Mouse (Mus musculus) C2C12 (cell line): Measurements from ENCODE around the gene Clip2.

Source experiments
- CTCF ChIP-seq: IDR thresholded peaks from one replicate; pipeline ENCODE4 v1.5.1; 2011; ENCODE audit not compliant: control insufficient read depth, insufficient read depth, insufficient read length
- MAX ChIP-seq: IDR thresholded peaks from one replicate; pipeline ENCODE4 v1.6.1; 2011; ENCODE audit warnings: mild to moderate bottlenecking, control low read depth
- MYOG ChIP-seq: IDR thresholded peaks from one replicate; pipeline ENCODE4 v1.6.1; 2011; ENCODE audit not compliant: control insufficient read depth, insufficient read length; ENCODE audit errors: extremely low read depth

DNA sequence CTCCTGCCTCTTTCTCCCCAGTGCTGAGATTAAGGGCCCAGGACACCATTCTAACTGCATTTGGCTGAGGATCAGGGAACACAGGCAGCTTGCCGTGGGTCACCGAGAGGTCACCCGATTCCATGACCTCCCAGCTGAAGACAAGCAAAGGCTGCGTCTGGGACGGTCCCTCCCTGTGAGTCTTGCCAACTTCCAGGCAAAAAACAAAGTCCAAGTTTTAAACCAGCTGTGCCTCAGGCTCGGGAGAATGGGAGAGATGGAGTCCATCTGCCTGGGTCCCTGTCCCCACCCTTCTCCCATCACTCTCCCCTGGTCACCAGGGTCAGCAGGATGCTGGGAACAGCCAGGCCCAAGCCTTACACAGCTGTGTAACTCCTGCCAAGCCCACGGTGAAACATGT is 10.6 kb downstream of the Clip2 start:
- TF ChIP-seq CTCF (no peak), MAX (no peak), MYOG (no peak)
